Mouse (Mus musculus) heart, postnatal 0 days (tissue): ENCODE data around the gene Prmt3.

ENCODE experiments used
- CTCF ChIP-seq: IDR thresholded peaks from 2 replicates; pipeline ENCODE4 v1.5.1; 2016; ENCODE audit warnings: antibody characterized with exemption, control low read depth, low read depth
- EP300 ChIP-seq: IDR thresholded peaks from 2 replicates; pipeline ENCODE4 v1.6.1; 2016; ENCODE audit warnings: antibody characterized with exemption, low read depth

DNA sequence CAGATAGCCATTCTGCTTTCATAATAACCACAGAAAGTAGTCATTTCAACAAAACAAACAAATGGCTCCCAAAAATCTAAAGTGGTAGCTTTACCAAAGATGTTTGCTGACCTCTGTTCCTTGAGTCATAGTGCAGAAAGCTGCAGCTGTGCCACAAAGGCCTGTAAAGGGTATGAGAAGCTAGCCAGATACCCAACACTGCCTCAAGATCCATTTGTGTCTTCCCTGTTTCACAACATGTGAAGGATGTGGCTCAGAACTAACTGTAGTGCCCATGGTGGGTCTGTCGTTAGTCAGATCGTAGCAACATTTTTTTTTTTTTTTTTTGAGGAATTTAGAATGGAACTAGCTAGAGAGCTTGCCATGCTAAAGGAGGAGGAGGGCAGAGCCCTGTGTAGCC is 46.4 kb downstream of the Prmt3 start:
- TF ChIP-seq CTCF (no peak), EP300 (no peak)
